Mouse (Mus musculus) olfactory bulb, adult 2 months (tissue): ENCODE data around the gene Pex7.

ENCODE experiments used
- CTCF ChIP-seq: fragments of 200-500 bp; IDR thresholded peaks from 2 replicates; pipeline ENCODE4 v1.5.1; 2012; ENCODE audit warnings: low read depth, mild to moderate bottlenecking, low read length, moderate library complexity; ENCODE audit not compliant: insufficient read depth
- POLR2A ChIP-seq: fragments of 200-500 bp; IDR thresholded peaks from 2 replicates; pipeline ENCODE4 v1.6.1; 2012; ENCODE audit warnings: mild to moderate bottlenecking, low read depth, low read length, moderate library complexity; ENCODE audit not compliant: insufficient read depth

- TF ChIP-seq CTCF = no peak
- TF ChIP-seq POLR2A = no peak
These were observed 33.6 kb upstream of the Pex7 start for GRCm38 (mm10) chr10:19941063-19941462.
